Mouse (Mus musculus) liver, adult 2 months (tissue): ENCODE measurements at regions not wholly inside any gene's neighbourhood (a gene's known extent, or its start where the extent isn't known, plus 50 kb on each side); places are given as distances from the start of the nearest gene placed in this dataset.

Experiments
- CTCF ChIP-seq: fragments of 200-500 bp; IDR thresholded peaks from 2 replicates; pipeline ENCODE4 v1.5.1; 2011; ENCODE audit warnings: low read depth, low read length, control low read depth
- POLR2A ChIP-seq: fragments of 200-500 bp; IDR thresholded peaks from 2 replicates; pipeline ENCODE4 v1.6.1; 2011; ENCODE audit warnings: low read length, control low read depth; ENCODE audit not compliant: insufficient read depth; ENCODE audit errors: extremely low read depth

GRCm38 (mm10) chr16:42493596-42493995 lies 153.1 kb upstream of the Gap43 start:
- TF ChIP-seq POLR2A: no peak
- no peak for TF ChIP-seq CTCF
